Mouse (Mus musculus) embryonic facial prominence, embryonic 15.5 days (tissue): ENCODE measurements around the gene Atp2b2. TPM values are rescaled to one million over a fixed set of nuclear protein-coding genes. Genes with fewer than 3 reads are reported as not detected.

Source experiments
- ATAC-seq: fragments of 200-750 bp; cut with Nextera tagmentation; 2 replicates; pipeline ENCODE4 v1.8.0; 2017; ENCODE audit warnings: low read depth, moderate TSS enrichment; ENCODE audit not compliant: insufficient number of reproducible peaks, low FRiP score, low TSS enrichment
- H3K27ac ChIP-seq: fragments of 300-500 bp; sonication (generic); replicated peaks from 2 replicates; pipeline ENCODE4 v1.5.1; 2015; ENCODE audit warnings: mild to moderate bottlenecking, inconsistent platforms
- H3K27me3 ChIP-seq: fragments of 300-500 bp; sonication (generic); 2 replicates; pipeline ENCODE4 v1.6.1; 2015; ENCODE audit warnings: inconsistent platforms
- H3K36me3 ChIP-seq: fragments of 300-500 bp; sonication (generic); 2 replicates; pipeline ENCODE4 v1.6.1; 2015; ENCODE audit warnings: mild to moderate bottlenecking, inconsistent platforms
- H3K4me1 ChIP-seq: fragments of 300-500 bp; sonication (generic); 2 replicates; pipeline ENCODE4 v1.6.1; 2015; ENCODE audit warnings: inconsistent platforms
- H3K4me2 ChIP-seq: fragments of 300-500 bp; sonication (generic); replicated peaks from 2 replicates; pipeline ENCODE4 v1.6.1; 2015; ENCODE audit warnings: mild to moderate bottlenecking, inconsistent platforms
- H3K4me3 ChIP-seq: fragments of 300-500 bp; sonication (generic); replicated peaks from 2 replicates; pipeline ENCODE4 v1.5.1; 2015; ENCODE audit warnings: mild to moderate bottlenecking, inconsistent platforms
- H3K9ac ChIP-seq: fragments of 300-500 bp; sonication (generic); 2 replicates; pipeline ENCODE4 v1.6.1; 2015; ENCODE audit warnings: inconsistent platforms
- H3K9me3 ChIP-seq: fragments of 300-500 bp; sonication (generic); replicated peaks from 2 replicates; pipeline ENCODE4 v1.6.1; 2016; ENCODE audit warnings: inconsistent platforms
- WGBS: fragments of 180-500 bp; shearing (Covaris S2); methylation state at CpG from one replicate; pipeline ENCODE4 v1.1.7; 2015; 5-methylcytosine and 5-hydroxymethylcytosine counted together
- polyA plus RNA-seq: library from polyadenylated mRNA; unstranded; fragments of >200 nt; fragmentation: Nextera tagmentation; extraction: Ambion mirVana; gene quantifications from 2 replicates; pipeline ENCODE4 v1.2.1, GENCODE M21; 2015

Gene Atp2b2
- 0.13 and 0.17 TPM in 2 replicates for polyA plus RNA-seq

- Histone ChIP-seq H3K27me3 (peaks cover 62% of the 10 kb centered on the region), H3K4me1 (peaks cover 7% of the 10 kb centered on the region), H3K27ac (no peak within 1 kb of the TSS), H3K36me3 (no peaks in the 10 kb centered on the region), H3K4me2 (peak within 1 kb of the TSS; percentile 75), H3K9ac (no peak within 1 kb of the TSS), H3K9me3 (no peaks in the 10 kb centered on the region), H3K4me3 (peak within 1 kb of the TSS; percentile 36)
- no peak for ATAC-seq
- 28% methylated on average over 12 of the region's 12 CpGs for WGBS
Measured at GRCm38 (mm10) chr6:114042332-114042731, at the start of gene Atp2b2. Gene Atp2b2 (minus strand): TSS chr6:114042613.

DNA sequence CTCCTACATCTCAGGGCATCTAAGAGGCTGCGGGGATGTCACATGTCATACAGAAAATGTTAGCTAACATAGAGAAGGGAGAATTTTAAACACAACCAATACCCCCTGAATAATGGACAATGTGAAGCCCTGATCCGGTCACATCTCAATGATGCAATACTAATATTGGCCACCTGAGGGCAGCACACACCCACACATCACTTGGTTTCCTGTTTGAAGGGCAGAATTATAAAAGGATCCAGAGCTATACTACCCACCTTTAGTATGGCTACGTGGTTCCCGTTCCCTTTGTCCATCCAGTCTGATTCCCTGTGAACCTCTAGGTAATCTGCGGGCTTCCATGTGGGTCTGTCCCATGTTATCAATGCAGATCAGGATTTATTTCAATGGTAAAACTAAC, 47.2 kb upstream of the Atp2b2 start:
- Histone ChIP-seq H3K9ac (no peak overlapping the region), H3K4me3 (no peak overlapping the region), H3K27ac (no peak overlapping the region), H3K27me3 (0 out of 2 replicates have a peak, but pooled peaks cover 7% of the 10 kb centered on the region), H3K4me2 (no peak overlapping the region), H3K9me3 (no peaks in the 10 kb centered on the region), H3K4me1 (no peaks in the 10 kb centered on the region), H3K36me3 (no peaks in the 10 kb centered on the region)
- 14% methylated on average over 5 of the region's 5 CpGs for WGBS
- ATAC-seq, result no peak

- 18% methylated on average over 7 of the region's 7 CpGs for WGBS
- H3K36me3 ChIP-seq, result no peaks in the 10 kb centered on the region
- H3K27ac ChIP-seq, result no peak overlapping the region
- no peak overlapping the region for H3K9ac ChIP-seq
- H3K9me3 ChIP-seq, result no peaks in the 10 kb centered on the region
- 0 out of 2 replicates have a peak, but pooled peaks cover 7% of the 10 kb centered on the region for H3K27me3 ChIP-seq
- ATAC-seq, result no peak
- no peak overlapping the region for H3K4me2 ChIP-seq
- no peaks in the 10 kb centered on the region for H3K4me1 ChIP-seq
- H3K4me3 ChIP-seq, result no peak overlapping the region
Measured at GRCm38 (mm10) chr6:114087106-114087505, 44.7 kb upstream of the Atp2b2 start.

- Histone ChIP-seq H3K9me3 (no peaks in the 10 kb centered on the region), H3K27ac (no peak overlapping the region), H3K4me2 (no peak overlapping the region), H3K4me3 (no peak overlapping the region), H3K36me3 (no peaks in the 10 kb centered on the region), H3K4me1 (no peaks in the 10 kb centered on the region), H3K27me3 (no peaks in the 10 kb centered on the region), H3K9ac (no peak overlapping the region)
- no peak for ATAC-seq
Measured at GRCm38 (mm10) chr6:114078556-114078955, 36.1 kb upstream of the Atp2b2 start.

DNA sequence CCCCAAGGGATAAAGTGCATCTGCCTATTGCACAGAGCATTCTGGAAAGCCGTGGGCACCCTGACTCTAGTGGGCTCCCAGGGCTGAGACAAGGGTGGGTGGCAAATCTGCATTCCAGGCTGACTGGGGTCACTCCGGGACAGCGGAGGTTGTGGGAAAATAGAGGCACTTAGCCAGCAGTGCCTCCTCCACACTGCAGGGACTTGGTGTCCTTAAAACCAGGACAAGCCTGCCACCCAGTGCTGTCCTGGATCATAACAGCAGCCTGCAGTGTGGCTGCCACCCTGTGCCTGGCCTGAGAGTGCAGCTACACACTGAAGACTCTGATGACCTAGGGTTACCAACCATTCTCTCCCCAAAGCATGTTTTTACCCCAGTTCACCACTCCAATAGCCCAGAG, 34.1 kb upstream of the Atp2b2 start:
- H3K27me3 ChIP-seq, result no peaks in the 10 kb centered on the region
- H3K27ac ChIP-seq, result no peak overlapping the region
- no peaks in the 10 kb centered on the region for H3K4me1 ChIP-seq
- H3K9ac ChIP-seq, result no peak overlapping the region
- ATAC-seq, result no peak
- H3K36me3 ChIP-seq, result no peaks in the 10 kb centered on the region
- H3K9me3 ChIP-seq, result no peaks in the 10 kb centered on the region
- H3K4me3 ChIP-seq, result no peak overlapping the region
- WGBS, result 52% methylated on average over 3 of the region's 3 CpGs
- H3K4me2 ChIP-seq, result no peak overlapping the region

GRCm38 (mm10) chr6:114076061-114076460, 33.6 kb upstream of the Atp2b2 start:
- no peak for ATAC-seq
- Histone ChIP-seq H3K4me3 (no peak overlapping the region), H3K36me3 (no peaks in the 10 kb centered on the region), H3K9me3 (no peaks in the 10 kb centered on the region), H3K27me3 (no peaks in the 10 kb centered on the region), H3K4me2 (no peak overlapping the region), H3K9ac (no peak overlapping the region), H3K4me1 (no peaks in the 10 kb centered on the region), H3K27ac (no peak overlapping the region)
- WGBS, result 62% methylated on average over 5 of the region's 5 CpGs

DNA sequence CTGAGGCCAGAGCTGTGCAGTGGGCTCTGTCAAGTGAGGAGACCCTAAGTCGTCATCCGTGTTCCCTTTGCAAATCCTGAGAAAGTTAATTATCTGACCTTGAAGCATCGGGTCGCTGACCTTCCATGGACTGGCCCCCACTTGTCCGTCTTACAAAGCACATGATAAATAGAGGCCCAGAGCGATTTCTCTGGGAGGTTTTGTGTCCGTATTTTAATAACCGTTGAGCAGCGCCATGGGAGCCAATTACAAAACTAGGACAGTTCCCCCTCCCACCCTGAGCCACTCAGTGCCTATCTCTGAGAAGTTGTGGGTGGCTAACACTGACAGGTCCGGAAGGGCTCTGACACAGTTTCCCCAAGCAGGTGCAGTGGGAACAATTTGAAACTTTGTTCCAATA, 32.5 kb upstream of the Atp2b2 start:
- no peak for ATAC-seq
- no peak overlapping the region for H3K4me3 ChIP-seq
- H3K27ac ChIP-seq, result no peak overlapping the region
- H3K9ac ChIP-seq, result no peak overlapping the region
- H3K36me3 ChIP-seq, result no peaks in the 10 kb centered on the region
- 68% methylated on average over 10 of the region's 10 CpGs for WGBS
- no peaks in the 10 kb centered on the region for H3K4me1 ChIP-seq
- H3K9me3 ChIP-seq, result no peaks in the 10 kb centered on the region
- no peaks in the 10 kb centered on the region for H3K27me3 ChIP-seq
- no peak overlapping the region for H3K4me2 ChIP-seq

- 25% methylated on average over 1 of the region's 1 CpGs for WGBS
- no peak overlapping the region for H3K27ac ChIP-seq
- H3K36me3 ChIP-seq, result no peaks in the 10 kb centered on the region
- H3K27me3 ChIP-seq, result no peaks in the 10 kb centered on the region
- H3K4me3 ChIP-seq, result no peak overlapping the region
- no peak for ATAC-seq
- H3K9ac ChIP-seq, result no peak overlapping the region
- no peak overlapping the region for H3K4me2 ChIP-seq
- no peaks in the 10 kb centered on the region for H3K9me3 ChIP-seq
- no peaks in the 10 kb centered on the region for H3K4me1 ChIP-seq
Measured at GRCm38 (mm10) chr6:114074256-114074655, 31.8 kb upstream of the Atp2b2 start.

- Histone ChIP-seq H3K4me1 (no peaks in the 10 kb centered on the region), H3K4me2 (no peak overlapping the region), H3K9me3 (no peaks in the 10 kb centered on the region), H3K27me3 (no peaks in the 10 kb centered on the region), H3K4me3 (no peak overlapping the region), H3K27ac (no peak overlapping the region), H3K9ac (no peak overlapping the region), H3K36me3 (no peaks in the 10 kb centered on the region)
- no peak for ATAC-seq
- 6% methylated on average over 4 of the region's 4 CpGs for WGBS
Measured at GRCm38 (mm10) chr6:114071564-114071963, 29.2 kb upstream of the Atp2b2 start.

- H3K36me3 ChIP-seq, result no peaks in the 10 kb centered on the region
- no peaks in the 10 kb centered on the region; the same call in 1 of the 2 replicates for H3K27me3 ChIP-seq
- no peak overlapping the region for H3K27ac ChIP-seq
- H3K9me3 ChIP-seq, result no peaks in the 10 kb centered on the region
- 95% methylated on average over 2 of the region's 2 CpGs for WGBS
- H3K4me2 ChIP-seq, result no peak overlapping the region
- no peak overlapping the region for H3K9ac ChIP-seq
- no peak for ATAC-seq
- no peaks in the 10 kb centered on the region for H3K4me1 ChIP-seq
- no peak overlapping the region for H3K4me3 ChIP-seq
Measured at GRCm38 (mm10) chr6:114063100-114063499, 20.7 kb upstream of the Atp2b2 start.

GRCm38 (mm10) chr6:114062688-114063087, 20.3 kb upstream of the Atp2b2 start:
- no peaks in the 10 kb centered on the region for H3K4me1 ChIP-seq
- H3K9me3 ChIP-seq, result no peaks in the 10 kb centered on the region
- no peak overlapping the region for H3K9ac ChIP-seq
- H3K27ac ChIP-seq, result no peak overlapping the region
- no peak for ATAC-seq
- no peaks in the 10 kb centered on the region for H3K36me3 ChIP-seq
- no peak overlapping the region for H3K4me2 ChIP-seq
- no peaks in the 10 kb centered on the region; the same call in 1 of the 2 replicates for H3K27me3 ChIP-seq
- no peak overlapping the region for H3K4me3 ChIP-seq

DNA sequence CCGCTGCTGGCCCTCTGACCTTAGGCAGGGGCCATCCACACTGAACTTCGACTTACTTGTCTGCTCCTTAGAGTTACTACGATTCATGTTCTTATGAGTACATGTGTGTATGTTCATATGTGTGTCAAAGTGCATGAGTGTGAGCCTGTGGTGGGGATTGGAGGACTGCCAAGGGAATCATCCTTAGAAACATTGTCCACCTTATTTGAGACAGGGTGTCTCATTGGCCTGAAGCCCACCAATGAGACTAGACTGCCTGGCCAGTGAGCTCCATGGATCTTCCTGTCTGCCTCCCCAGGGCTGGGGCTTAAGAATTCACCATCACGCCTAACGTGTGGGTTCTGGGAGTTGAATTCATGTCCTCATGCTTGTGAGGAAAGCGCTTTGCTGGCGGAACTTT, 16.8 kb upstream of the Atp2b2 start:
- ATAC-seq, result no peak
- H3K4me2 ChIP-seq, result no peak overlapping the region
- H3K27ac ChIP-seq, result no peak overlapping the region

More for the DNA sequence above, 16.8 kb upstream of the Atp2b2 start:
- Histone ChIP-seq H3K4me1 (no peaks in the 10 kb centered on the region), H3K36me3 (no peaks in the 10 kb centered on the region), H3K27me3 (no peaks in the 10 kb centered on the region; the same call in 1 of the 2 replicates), H3K4me3 (no peak overlapping the region), H3K9ac (no peak overlapping the region), H3K9me3 (no peaks in the 10 kb centered on the region)
- WGBS, result 80% methylated on average over 7 of the region's 7 CpGs
